Mouse (Mus musculus) erythroblast, embryonic 14.5 days (primary cell): ENCODE measurements at regions not wholly inside any gene's neighbourhood (a gene's known extent, or its start where the extent isn't known, plus 50 kb on each side); places are given as distances from the start of the nearest gene placed in this dataset.

Experiments used
- GATA1 ChIP-seq: IDR thresholded peaks from 2 replicates; pipeline ENCODE4 v1.6.1; 2012; ENCODE audit warnings: low read length, inconsistent platforms, mixed read lengths
- TAL1 ChIP-seq: IDR thresholded peaks from 3 replicates; pipeline ENCODE4 v1.6.1; 2012; ENCODE audit warnings: low read length, inconsistent platforms, mixed read lengths

GRCm38 (mm10) chr1:154116188-154116710 is 84.7 kb upstream of the Zfp648 start:
- TF ChIP-seq GATA1, result no peak
- no peak for TF ChIP-seq TAL1
